Mouse (Mus musculus): ENCODE data around the gene Actl11.

The Actl11 gene

DNA sequence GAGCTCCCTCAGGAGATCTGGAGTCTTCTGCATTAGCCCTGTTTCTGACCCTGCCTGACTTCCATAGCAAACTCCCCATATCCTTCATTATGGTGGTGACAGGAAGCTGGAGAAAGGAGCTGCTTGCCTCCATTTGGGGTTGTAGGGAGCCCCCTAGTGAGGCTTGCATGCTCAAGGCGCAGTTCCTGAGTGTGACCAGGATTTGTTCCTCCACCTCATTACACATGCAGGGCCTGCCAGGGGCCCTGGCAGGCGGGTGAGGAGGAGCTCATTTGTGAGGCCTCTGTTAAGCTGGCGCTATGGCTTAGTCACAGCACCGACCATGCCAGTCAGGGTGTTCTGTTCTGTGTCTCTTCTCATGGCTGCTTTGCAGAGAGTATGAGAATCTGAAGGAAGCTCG lies 33.6 kb downstream of the Actl11 start:
- no peak for DNase-seq (ENCODE audit: low read depth, low spot score)

DNA sequence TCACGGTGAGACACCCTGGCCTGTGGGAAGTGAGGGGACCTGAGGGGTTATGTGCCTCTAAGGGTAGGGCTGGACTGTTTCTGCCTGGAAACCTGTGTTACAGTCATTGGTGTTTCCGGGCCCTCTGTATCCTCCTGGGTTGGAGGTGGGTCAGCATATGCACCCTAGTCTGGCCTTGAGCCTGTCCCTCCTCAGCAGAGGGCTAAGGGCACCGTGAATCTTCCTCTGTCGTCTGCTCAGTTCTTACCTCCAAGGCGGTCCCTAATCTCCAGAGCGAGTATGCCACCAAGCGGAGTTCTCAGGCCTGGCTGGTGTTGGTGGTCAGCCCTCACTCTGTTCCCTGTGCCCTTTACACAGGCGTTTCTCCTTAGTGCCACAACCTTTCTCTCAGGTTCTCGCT lies 34.6 kb downstream of the Actl11 start:
- no peak for DNase-seq (ENCODE audit: low read depth, low spot score)

DNA sequence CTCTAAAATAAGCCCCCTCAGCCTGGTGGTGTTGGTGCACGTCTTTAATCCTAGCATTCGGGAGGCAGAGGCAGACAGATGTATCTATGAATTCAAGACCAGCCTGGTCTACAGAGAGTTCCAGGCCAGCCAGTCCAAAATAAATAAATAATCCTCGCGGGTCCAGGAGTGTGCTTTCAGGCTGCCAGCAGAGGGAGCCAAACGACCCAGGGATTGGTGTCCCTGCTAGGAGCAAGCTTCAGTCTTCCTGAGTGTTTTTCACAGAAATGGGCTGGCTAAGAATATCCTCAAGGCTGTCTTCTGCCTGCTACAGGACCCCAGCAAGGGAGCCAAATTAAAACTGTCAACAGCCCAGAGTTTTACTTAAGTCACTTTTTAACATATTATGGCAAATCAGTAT lies 35.4 kb downstream of the Actl11 start:
- peak; percentile 83 for DNase-seq (ENCODE audit: low read depth, low spot score)

DNA sequence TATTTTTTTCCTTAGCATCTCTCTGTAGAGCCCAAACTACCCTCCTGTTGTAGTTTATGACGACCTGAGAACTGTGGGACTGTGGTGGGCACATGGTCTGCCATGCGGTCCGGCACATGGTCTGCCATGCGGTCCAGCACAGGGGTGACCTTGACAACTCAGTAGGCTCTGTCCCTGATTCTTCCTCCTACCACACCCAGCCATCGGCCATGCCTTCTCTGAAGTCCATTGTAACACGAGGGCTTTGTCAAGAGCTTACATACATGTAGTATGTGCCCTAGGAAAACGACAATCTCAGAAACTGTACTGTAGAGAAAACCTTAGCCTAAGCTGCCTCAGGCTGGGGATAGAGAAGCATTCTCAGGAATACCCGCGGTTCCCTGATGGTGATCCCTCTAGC lies 36.4 kb downstream of the Actl11 start:
- DNase-seq (ENCODE audit: low read depth, low spot score): no peak

DNA sequence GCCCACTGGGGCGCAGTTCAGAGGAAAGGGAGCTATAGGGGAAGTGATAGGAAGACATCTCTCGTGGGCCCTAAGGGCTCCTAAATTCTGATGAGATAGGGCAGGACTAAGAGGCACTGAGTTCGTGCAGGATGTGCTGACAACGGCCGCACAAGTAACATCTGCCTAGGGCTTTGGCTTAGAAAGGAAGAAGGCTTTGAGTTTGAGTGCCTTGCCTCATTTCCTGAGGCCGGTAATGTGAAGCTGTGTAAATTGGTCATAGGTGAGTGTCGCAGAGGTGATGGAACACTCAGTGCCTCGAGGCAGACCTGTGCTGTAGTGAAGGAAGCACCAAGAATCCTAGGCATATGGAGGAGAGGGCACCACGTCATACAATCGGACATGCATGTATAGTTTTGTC lies 38.4 kb downstream of the Actl11 start:
- DNase-seq (ENCODE audit: low read depth, low spot score): no peak

DNA sequence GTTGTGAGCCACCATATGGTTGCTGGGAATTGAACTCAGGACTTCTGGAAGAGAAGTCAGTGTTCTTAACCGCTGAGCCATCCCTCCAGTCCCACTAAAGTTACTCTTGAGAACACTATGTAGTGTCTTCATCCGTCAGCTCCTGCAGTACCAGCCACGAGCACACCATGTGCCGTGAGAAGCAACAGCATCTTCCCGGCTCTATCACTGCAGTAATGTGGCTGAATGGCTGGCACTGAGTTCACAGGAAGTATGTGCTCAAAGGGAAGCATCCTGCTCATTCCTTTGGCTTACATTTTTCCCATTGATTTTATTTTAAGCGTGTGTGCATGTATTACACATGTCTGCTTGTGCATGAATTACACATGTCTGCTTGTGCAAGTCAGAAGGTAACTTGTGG lies 39.2 kb downstream of the Actl11 start:
- DNase-seq (ENCODE audit: low read depth, low spot score): no peak

DNA sequence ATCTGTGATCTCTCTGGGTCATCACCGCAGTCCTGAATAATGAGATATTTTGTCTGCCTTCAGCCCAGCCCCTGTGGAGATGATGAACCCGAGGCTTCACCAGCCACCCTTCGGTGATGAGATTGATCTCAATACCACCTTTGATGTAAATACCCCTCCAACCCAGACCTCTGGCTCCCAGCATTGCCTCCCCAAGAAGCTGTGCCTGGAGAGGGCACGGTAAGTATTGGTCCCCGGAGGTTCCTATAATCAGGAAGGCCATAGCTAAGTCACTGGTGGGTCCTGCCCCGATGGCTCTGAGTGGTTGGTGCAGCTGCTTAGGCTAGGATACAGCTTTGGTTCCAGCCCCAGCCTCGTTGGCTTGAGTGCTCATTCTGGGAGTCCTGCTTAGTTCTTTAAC lies 40.3 kb downstream of the Actl11 start:
- DNase-seq (ENCODE audit: low read depth, low spot score): no peak

DNA sequence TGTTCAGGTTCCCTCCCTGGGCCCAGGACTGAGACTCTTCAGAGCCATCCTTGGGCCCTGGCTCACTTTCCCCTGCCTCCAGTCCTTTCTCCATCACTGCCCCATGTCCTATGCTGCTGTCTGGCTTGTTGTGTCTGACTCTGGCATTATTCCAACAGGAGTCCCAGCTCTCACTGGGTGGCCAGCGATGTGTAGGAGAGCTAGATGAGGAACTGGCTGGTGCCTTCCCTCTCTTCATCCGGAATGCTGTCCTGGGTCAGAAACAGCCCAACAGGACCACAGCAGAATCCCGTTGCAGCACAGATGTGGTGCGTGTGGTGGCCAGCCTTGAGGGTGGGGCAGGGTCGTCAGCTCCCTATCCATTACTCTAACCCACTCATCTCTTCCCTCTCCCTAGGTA lies 42.0 kb downstream of the Actl11 start:
- no peak for DNase-seq (ENCODE audit: low read depth, low spot score)

DNA sequence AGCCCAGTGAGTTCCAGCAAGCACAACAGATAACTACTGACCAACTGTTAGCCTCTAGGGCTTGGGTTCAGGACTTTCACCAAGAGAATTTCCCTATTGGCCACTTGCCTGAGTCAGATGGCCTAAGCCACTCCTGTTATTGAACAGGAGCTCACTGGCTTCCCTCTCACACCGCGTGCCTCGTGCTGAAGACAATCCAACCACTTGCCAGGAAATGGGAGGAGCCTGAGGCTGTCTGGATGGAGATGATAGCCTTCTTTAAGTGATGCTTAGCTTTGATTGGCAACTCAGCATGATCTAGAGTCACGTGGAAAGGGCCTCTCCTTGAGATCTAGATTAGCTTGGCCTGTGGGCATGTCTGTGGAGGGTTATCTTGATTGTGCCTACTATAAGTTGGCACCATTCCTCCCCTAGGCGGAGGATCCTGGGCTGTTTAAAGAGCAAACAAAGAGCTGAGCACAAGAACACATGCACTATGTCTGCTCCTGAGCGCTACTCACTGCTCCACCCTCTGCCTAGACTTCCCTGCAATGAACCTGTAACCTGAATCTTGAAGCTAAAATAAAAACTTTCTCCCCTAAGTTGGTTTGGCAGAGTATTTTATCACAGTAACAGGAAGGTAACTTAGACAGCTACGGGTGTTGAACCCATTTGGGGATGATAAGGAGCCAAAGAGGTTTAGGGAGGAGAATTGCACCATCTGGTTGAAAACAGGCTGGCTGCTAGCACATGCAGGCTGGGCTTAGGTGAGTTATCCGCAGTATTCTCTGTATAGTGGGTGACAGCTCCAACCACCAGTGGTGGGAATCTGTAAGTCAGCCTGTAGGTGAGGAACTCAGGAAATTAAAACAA lies 43.6 kb downstream of the Actl11 start:
- no peak for DNase-seq (ENCODE audit: low read depth, low spot score)

DNA sequence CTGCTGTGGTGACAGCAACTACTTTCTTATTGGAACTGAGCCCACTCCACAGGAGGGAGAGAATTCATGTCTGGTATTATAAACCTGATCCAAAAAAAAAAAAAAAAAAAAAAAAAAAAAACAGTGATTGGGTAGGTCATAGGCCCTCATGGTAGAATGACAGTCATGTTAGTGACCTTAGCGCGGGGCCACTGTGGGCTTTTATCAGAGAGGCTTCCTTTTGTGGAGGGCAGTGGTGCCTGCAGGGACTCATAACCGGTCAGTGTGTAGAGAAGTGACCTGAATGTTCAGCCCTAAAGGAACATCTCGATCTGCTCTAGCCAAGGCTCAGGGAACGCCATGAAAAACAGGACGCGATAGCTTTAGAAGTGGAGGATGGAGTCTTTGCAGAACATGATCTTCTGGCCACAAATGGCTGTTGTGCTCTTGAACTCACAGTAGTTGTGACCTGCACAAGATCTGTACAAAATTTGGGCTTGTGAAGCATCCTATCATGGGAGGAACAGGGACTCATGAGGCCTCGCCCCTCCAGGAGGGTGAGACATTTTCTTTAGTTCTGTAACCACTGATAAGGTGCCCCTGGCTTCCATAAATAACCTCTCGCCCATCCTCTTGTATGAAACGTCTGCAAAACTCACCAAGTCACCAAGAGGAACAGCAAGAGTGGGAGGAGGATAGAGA lies 46.4 kb downstream of the Actl11 start:
- no peak for DNase-seq (ENCODE audit: low read depth, low spot score)

DNA sequence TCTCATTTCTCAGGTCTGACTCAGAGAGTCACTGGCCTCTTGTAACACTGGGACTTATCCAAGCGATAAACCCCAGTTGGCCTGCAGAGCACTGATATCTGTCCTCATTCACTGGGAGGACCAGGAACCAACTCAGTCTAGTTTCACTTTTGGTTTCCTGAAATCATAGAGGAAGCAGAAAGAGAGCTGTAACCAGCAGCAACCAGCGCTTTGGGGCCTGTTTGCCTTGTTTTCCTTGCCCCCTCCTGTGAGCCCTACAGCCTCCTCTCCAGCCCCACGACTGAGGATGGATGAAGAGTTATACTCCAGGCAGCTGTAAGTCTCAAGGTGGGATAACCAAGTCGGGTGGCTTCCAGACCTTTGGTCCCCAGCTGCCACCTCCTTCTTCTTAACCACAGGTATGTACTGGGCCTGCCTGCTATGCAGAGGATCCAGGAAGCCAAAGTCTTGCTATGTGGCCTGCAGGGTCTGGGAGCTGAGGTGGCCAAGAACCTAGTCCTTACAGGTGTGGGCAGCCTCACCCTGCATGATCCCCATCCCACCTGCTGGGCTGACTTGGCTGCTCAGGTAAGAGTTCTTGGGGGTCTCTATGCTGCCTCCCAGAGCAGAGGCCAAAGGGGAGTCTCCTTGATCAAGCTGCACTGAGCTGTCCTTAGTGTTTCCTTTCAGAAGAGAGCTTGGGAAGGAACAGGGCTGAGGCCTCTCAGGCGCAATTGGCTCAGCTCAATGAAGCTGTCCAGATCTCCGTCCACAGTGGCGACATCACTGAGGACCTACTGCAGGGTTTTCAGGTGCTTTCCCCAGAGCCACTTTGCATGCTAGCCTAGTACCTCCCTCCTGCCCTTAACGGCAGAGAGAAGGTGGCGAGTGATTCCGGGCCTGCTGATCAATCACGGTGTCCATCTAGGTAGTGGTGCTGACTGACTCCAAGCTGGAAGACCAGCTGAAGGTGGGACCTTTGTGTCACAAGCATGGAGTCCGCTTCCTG lies 47.4 kb downstream of the Actl11 start, which contains the start of gene Uba7:
Gene Uba7, plus strand, starts transcription at position 107 of the 988 bp plus-strand sequence.
- no peak for DNase-seq (ENCODE audit: low read depth, low spot score)

DNA sequence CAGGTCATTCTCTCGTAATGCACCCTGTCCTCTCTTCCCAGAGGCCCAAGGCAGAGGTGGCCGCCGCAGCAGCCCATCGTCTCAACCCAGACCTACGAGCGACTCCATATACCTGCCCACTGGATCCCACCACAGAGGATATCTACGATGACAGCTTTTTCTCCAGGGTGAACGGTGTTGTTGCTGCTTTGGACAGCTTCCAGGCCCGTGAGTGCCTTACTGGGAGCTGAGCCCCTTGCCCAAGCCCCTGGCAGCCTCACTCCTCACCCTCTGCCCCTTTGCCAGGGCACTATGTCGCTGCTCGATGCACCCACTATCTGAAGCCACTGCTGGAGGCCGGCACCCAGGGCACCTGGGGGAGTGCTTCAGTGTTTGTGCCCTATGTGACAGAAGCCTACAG lies 50.5 kb downstream of the Actl11 start:
- no peak for DNase-seq (ENCODE audit: low read depth, low spot score)
